Mouse (Mus musculus) erythroblast, adult 5-6 weeks (primary cell): ENCODE data around the gene Mylip. TPM values are rescaled to one million over a fixed set of nuclear protein-coding genes. Genes with fewer than 3 reads are reported as not detected.

Source experiments
- ATAC-seq: replicated peaks from 2 replicates; pipeline ENCODE4 v1.8.0; 2016; ENCODE audit warnings: moderate number of reproducible peaks, mild to moderate bottlenecking, moderate TSS enrichment, inconsistent platforms; ENCODE audit not compliant: poor library complexity, low FRiP score, severe bottlenecking
- total RNA-seq, 2 experiments: library from RNA; stranded (forward) in 1 of 2; stranded (reverse) in 1 of 2; fragments of 150-400 nt in 1 of 2; fragments of 200-764, 138-1000 nt in 1 of 2; gene quantifications; 2 replicates each; pipeline versions ENCODE4 v1.2.3 to v1.2.4; 2015 to 2017; ENCODE audit warnings: low replicate concordance in 2 of 2

The Mylip gene
- total RNA-seq, 2 experiments from 2014 or later, result 54.2 to 74.8 TPM

GRCm38 (mm10) chr13:45418986-45419385 lies 29.4 kb downstream of the Mylip start:
- ATAC-seq, result no peak

GRCm38 (mm10) chr13:45422251-45422650 lies 32.7 kb downstream of the Mylip start:
- no peak for ATAC-seq

GRCm38 (mm10) chr13:45422709-45423108 lies 33.2 kb downstream of the Mylip start:
- no peak for ATAC-seq

- ATAC-seq, result no peak
Measured at GRCm38 (mm10) chr13:45423905-45424304, 34.4 kb downstream of the Mylip start.

GRCm38 (mm10) chr13:45429239-45429638 lies 39.7 kb downstream of the Mylip start:
- ATAC-seq, result no peak

GRCm38 (mm10) chr13:45437134-45437533 lies 47.6 kb downstream of the Mylip start:
- ATAC-seq, result no peak

- no peak for ATAC-seq
Measured at GRCm38 (mm10) chr13:45438853-45439252, 49.3 kb downstream of the Mylip start.

GRCm38 (mm10) chr13:45440226-45440625 lies 50.7 kb downstream of the Mylip start:
- ATAC-seq, result no peak

GRCm38 (mm10) chr13:45442451-45442850 lies 52.9 kb downstream of the Mylip start:
- peak; percentile 72 for ATAC-seq

GRCm38 (mm10) chr13:45442918-45443535 lies 53.5 kb downstream of the Mylip start:
- ATAC-seq, result no peak

- no peak for ATAC-seq
Measured at GRCm38 (mm10) chr13:45444220-45444619, 54.7 kb downstream of the Mylip start.

GRCm38 (mm10) chr13:45444652-45445051 lies 55.1 kb downstream of the Mylip start:
- no peak for ATAC-seq

GRCm38 (mm10) chr13:45446636-45447035 lies 57.1 kb downstream of the Mylip start:
- no peak for ATAC-seq

GRCm38 (mm10) chr13:45452437-45452836 lies 62.9 kb downstream of the Mylip start:
- no peak for ATAC-seq

- no peak for ATAC-seq
Measured at GRCm38 (mm10) chr13:45453033-45453432, 63.5 kb downstream of the Mylip start.

GRCm38 (mm10) chr13:45454044-45454443 lies 64.5 kb downstream of the Mylip start:
- ATAC-seq, result no peak

- no peak for ATAC-seq
Measured at GRCm38 (mm10) chr13:45454641-45455040, 65.1 kb downstream of the Mylip start.

GRCm38 (mm10) chr13:45455108-45455861 lies 65.7 kb downstream of the Mylip start:
- ATAC-seq, result no peak

- no peak for ATAC-seq
Measured at GRCm38 (mm10) chr13:45455862-45456192, 66.3 kb downstream of the Mylip start.

- ATAC-seq, result no peak
Measured at GRCm38 (mm10) chr13:45457459-45457858, 67.9 kb downstream of the Mylip start.

- ATAC-seq, result no peak
Measured at GRCm38 (mm10) chr13:45460177-45460576, 70.6 kb downstream of the Mylip start.
